Mouse (Mus musculus) layer of hippocampus, adult 18-20 months (tissue): ENCODE measurements around the gene Ret. TPM values are rescaled to one million over a fixed set of nuclear protein-coding genes. Genes with fewer than 3 reads are reported as not detected.

Experiments
- DNase-seq, 2 experiments: peaks; one replicate each; pipeline ENCODE4 v3.0.0; 2022; ENCODE audit warnings: low spot score in 2 of 2
- total RNA-seq, 2 experiments: library from RNA; stranded (reverse); gene quantifications; 2 replicates each; pipeline ENCODE4 v1.2.3; 2021

Ret gene
- total RNA-seq, 2 experiments from 2014 or later: 2.7 to 3.7 TPM

- DNase-seq: no peak
Measured at GRCm38 (mm10) chr6:118126577-118126976, 70.9 kb downstream of the Ret start.

GRCm38 (mm10) chr6:118122767-118123166, 74.8 kb downstream of the Ret start:
- no peak for DNase-seq

GRCm38 (mm10) chr6:118111810-118112209, 85.7 kb downstream of the Ret start:
- DNase-seq: no peak

Other genes with a start within 250 kb of the Ret start
- gene Rasgef1a, start 186.3 kb downstream of the Ret start, total RNA-seq: 100 to 1,000 TPM; 235 to 240 TPM
- gene Csgalnact2, start 58.6 kb downstream of the Ret start, total RNA-seq: 10 to 100 TPM; 11.0 to 12.7 TPM
- gene Bms1, start 221.8 kb upstream of the Ret start, total RNA-seq: 10 to 100 TPM; 26.0 to 29.2 TPM